Mouse (Mus musculus): ENCODE results near the gene Bri3. TPM values are rescaled to one million over a fixed set of nuclear protein-coding genes. Genes with fewer than 3 reads are reported as not detected.

The Bri3 gene
- polyA plus RNA-seq, 1 experiment from 2014 or later, result 123 TPM

GRCm38 (mm10) chr5:144394142-144394541 is 149.9 kb downstream of the Bri3 start:
- no peaks in the 10 kb centered on the region for H3K9me3 ChIP-seq (ENCODE audit: control insufficient read depth, low read length)
- DNase-seq (ENCODE audit: low spot score), result no peak
- H3K4me2 ChIP-seq (replicated peaks), result no peak overlapping the region
- H3K36me3 ChIP-seq (replicated peaks; ENCODE audit: control insufficient read depth, insufficient read depth), result no peaks in the 10 kb centered on the region
- 87% methylated on average over 2 of the region's 2 CpGs for WGBS
- no peak overlapping the region for H3K9ac ChIP-seq
- no peak for ATAC-seq (ENCODE audit: low FRiP score)
- no peak overlapping the region for H3K4me3 ChIP-seq (replicated peaks; ENCODE audit: low read length)
- no peak overlapping the region for H3K27ac ChIP-seq
- H3K4me1 ChIP-seq (replicated peaks; ENCODE audit: control insufficient read depth, insufficient read depth, low read length), result no peaks in the 10 kb centered on the region
- no peaks in the 10 kb centered on the region for H3K27me3 ChIP-seq (ENCODE audit: control insufficient read depth, insufficient read depth, low read length)

- Histone ChIP-seq H3K4me1 (replicated peaks; ENCODE audit: control insufficient read depth, insufficient read depth, low read length) (no peaks in the 10 kb centered on the region), H3K27me3 (ENCODE audit: control insufficient read depth, insufficient read depth, low read length) (no peaks in the 10 kb centered on the region), H3K36me3 (replicated peaks; ENCODE audit: control insufficient read depth, insufficient read depth) (no peaks in the 10 kb centered on the region), H3K9ac (no peak overlapping the region), H3K4me3 (replicated peaks; ENCODE audit: low read length) (no peak overlapping the region), H3K9me3 (ENCODE audit: control insufficient read depth, low read length) (no peaks in the 10 kb centered on the region), H3K27ac (no peak overlapping the region), H3K4me2 (replicated peaks) (no peak overlapping the region)
- WGBS, result 49% methylated on average over 6 of the region's 9 CpGs
- no peak for ATAC-seq (ENCODE audit: low FRiP score)
- DNase-seq (ENCODE audit: low spot score), result no peak
Observed at GRCm38 (mm10) chr5:144397566-144397965, 153.3 kb downstream of the Bri3 start.

- Histone ChIP-seq H3K27me3 (ENCODE audit: control insufficient read depth, insufficient read depth, low read length) (no peaks in the 10 kb centered on the region), H3K36me3 (replicated peaks; ENCODE audit: control insufficient read depth, insufficient read depth) (no peaks in the 10 kb centered on the region), H3K27ac (no peak overlapping the region), H3K9ac (no peak overlapping the region), H3K4me1 (replicated peaks; ENCODE audit: control insufficient read depth, insufficient read depth, low read length) (no peaks in the 10 kb centered on the region), H3K4me3 (replicated peaks; ENCODE audit: low read length) (no peak overlapping the region), H3K4me2 (replicated peaks) (no peak overlapping the region), H3K9me3 (ENCODE audit: control insufficient read depth, low read length) (no peaks in the 10 kb centered on the region)
- WGBS, result 23% methylated on average over 5 of the region's 5 CpGs
- ATAC-seq (ENCODE audit: low FRiP score), result no peak
- no peak for DNase-seq (ENCODE audit: low spot score)
Observed at GRCm38 (mm10) chr5:144400821-144401220, 156.6 kb downstream of the Bri3 start.

- Histone ChIP-seq H3K4me1 (replicated peaks; ENCODE audit: control insufficient read depth, insufficient read depth, low read length) (no peaks in the 10 kb centered on the region), H3K9me3 (ENCODE audit: control insufficient read depth, low read length) (no peaks in the 10 kb centered on the region), H3K36me3 (replicated peaks; ENCODE audit: control insufficient read depth, insufficient read depth) (no peaks in the 10 kb centered on the region), H3K27ac (no peak overlapping the region), H3K27me3 (ENCODE audit: control insufficient read depth, insufficient read depth, low read length) (no peaks in the 10 kb centered on the region), H3K4me3 (replicated peaks; ENCODE audit: low read length) (no peak overlapping the region), H3K4me2 (replicated peaks) (no peak overlapping the region), H3K9ac (no peak overlapping the region)
- DNase-seq (ENCODE audit: low spot score) (no peak), ATAC-seq (ENCODE audit: low FRiP score) (no peak)
- 88% methylated on average over 11 of the region's 11 CpGs for WGBS
Observed at GRCm38 (mm10) chr5:144406256-144406655, 162.0 kb downstream of the Bri3 start.

GRCm38 (mm10) chr5:144410666-144411065 is 166.4 kb downstream of the Bri3 start:
- Histone ChIP-seq H3K4me2 (replicated peaks) (no peak overlapping the region), H3K4me3 (replicated peaks; ENCODE audit: low read length) (no peak overlapping the region), H3K27me3 (ENCODE audit: control insufficient read depth, insufficient read depth, low read length) (no peaks in the 10 kb centered on the region), H3K27ac (no peak overlapping the region), H3K9ac (no peak overlapping the region), H3K36me3 (replicated peaks; ENCODE audit: control insufficient read depth, insufficient read depth) (no peaks in the 10 kb centered on the region), H3K9me3 (ENCODE audit: control insufficient read depth, low read length) (no peaks in the 10 kb centered on the region), H3K4me1 (replicated peaks; ENCODE audit: control insufficient read depth, insufficient read depth, low read length) (peaks cover 6% of the 10 kb centered on the region; the same call in 1 of the 2 replicates)
- DNase-seq (ENCODE audit: low spot score) (no peak), ATAC-seq (ENCODE audit: low FRiP score) (no peak)
- WGBS, result 94% methylated on average over 10 of the region's 10 CpGs

- 31% methylated on average over 5 of the region's 5 CpGs for WGBS
- H3K4me3 ChIP-seq (replicated peaks; ENCODE audit: low read length), result no peak overlapping the region
- ATAC-seq (ENCODE audit: low FRiP score) (no peak), DNase-seq (ENCODE audit: low spot score) (no peak)
- H3K27ac ChIP-seq, result no peak overlapping the region
- no peaks in the 10 kb centered on the region for H3K27me3 ChIP-seq (ENCODE audit: control insufficient read depth, insufficient read depth, low read length)
- H3K4me2 ChIP-seq (replicated peaks), result no peak overlapping the region
- no peaks in the 10 kb centered on the region for H3K36me3 ChIP-seq (replicated peaks; ENCODE audit: control insufficient read depth, insufficient read depth)
- H3K9me3 ChIP-seq (ENCODE audit: control insufficient read depth, low read length), result no peaks in the 10 kb centered on the region
- no peak overlapping the region for H3K9ac ChIP-seq
- peaks cover 6% of the 10 kb centered on the region; the same call in 1 of the 2 replicates for H3K4me1 ChIP-seq (replicated peaks; ENCODE audit: control insufficient read depth, insufficient read depth, low read length)
Observed at GRCm38 (mm10) chr5:144411702-144412101, 167.5 kb downstream of the Bri3 start.

- H3K27me3 ChIP-seq (ENCODE audit: control insufficient read depth, insufficient read depth, low read length), result no peaks in the 10 kb centered on the region
- WGBS, result 78% methylated on average over 4 of the region's 4 CpGs
- H3K36me3 ChIP-seq (replicated peaks; ENCODE audit: control insufficient read depth, insufficient read depth), result no peaks in the 10 kb centered on the region
- H3K9ac ChIP-seq, result no peak overlapping the region
- ATAC-seq (ENCODE audit: low FRiP score), result no peak
- H3K4me1 ChIP-seq (replicated peaks; ENCODE audit: control insufficient read depth, insufficient read depth, low read length), result peaks cover 6% of the 10 kb centered on the region; the same call in 1 of the 2 replicates
- DNase-seq (ENCODE audit: low spot score), result no peak
- no peak overlapping the region for H3K27ac ChIP-seq
- no peaks in the 10 kb centered on the region for H3K9me3 ChIP-seq (ENCODE audit: control insufficient read depth, low read length)
- H3K4me2 ChIP-seq (replicated peaks), result no peak overlapping the region
- no peak overlapping the region for H3K4me3 ChIP-seq (replicated peaks; ENCODE audit: low read length)
Observed at GRCm38 (mm10) chr5:144412781-144413180, 168.5 kb downstream of the Bri3 start.

GRCm38 (mm10) chr5:144418456-144418855 is 174.2 kb downstream of the Bri3 start:
- Histone ChIP-seq H3K27ac (no peak overlapping the region), H3K4me3 (replicated peaks; ENCODE audit: low read length) (no peak overlapping the region), H3K4me2 (replicated peaks) (no peak overlapping the region), H3K9me3 (ENCODE audit: control insufficient read depth, low read length) (no peaks in the 10 kb centered on the region), H3K36me3 (replicated peaks; ENCODE audit: control insufficient read depth, insufficient read depth) (no peaks in the 10 kb centered on the region), H3K27me3 (ENCODE audit: control insufficient read depth, insufficient read depth, low read length) (no peaks in the 10 kb centered on the region), H3K9ac (no peak overlapping the region), H3K4me1 (replicated peaks; ENCODE audit: control insufficient read depth, insufficient read depth, low read length) (no peaks in the 10 kb centered on the region)
- DNase-seq (ENCODE audit: low spot score) (no peak), ATAC-seq (ENCODE audit: low FRiP score) (no peak)
- 88% methylated on average over 12 of the region's 12 CpGs for WGBS

- WGBS, result 76% methylated on average over 8 of the region's 8 CpGs
- Histone ChIP-seq H3K9ac (no peak overlapping the region), H3K4me2 (replicated peaks) (no peak overlapping the region), H3K36me3 (replicated peaks; ENCODE audit: control insufficient read depth, insufficient read depth) (no peaks in the 10 kb centered on the region), H3K4me3 (replicated peaks; ENCODE audit: low read length) (no peak overlapping the region), H3K9me3 (ENCODE audit: control insufficient read depth, low read length) (no peaks in the 10 kb centered on the region), H3K27ac (no peak overlapping the region), H3K4me1 (replicated peaks; ENCODE audit: control insufficient read depth, insufficient read depth, low read length) (no peaks in the 10 kb centered on the region), H3K27me3 (ENCODE audit: control insufficient read depth, insufficient read depth, low read length) (no peaks in the 10 kb centered on the region)
- ATAC-seq (ENCODE audit: low FRiP score) (no peak), DNase-seq (ENCODE audit: low spot score) (no peak)
Observed at GRCm38 (mm10) chr5:144420001-144420400, 175.8 kb downstream of the Bri3 start.

GRCm38 (mm10) chr5:144426697-144427096 is 182.5 kb downstream of the Bri3 start:
- H3K4me3 ChIP-seq (replicated peaks; ENCODE audit: low read length), result no peak overlapping the region

More at GRCm38 (mm10) chr5:144426697-144427096, 182.5 kb downstream of the Bri3 start:
- ATAC-seq (ENCODE audit: low FRiP score), result no peak
- Histone ChIP-seq H3K4me1 (replicated peaks; ENCODE audit: control insufficient read depth, insufficient read depth, low read length) (no peaks in the 10 kb centered on the region), H3K9ac (no peak overlapping the region), H3K9me3 (ENCODE audit: control insufficient read depth, low read length) (no peaks in the 10 kb centered on the region), H3K36me3 (replicated peaks; ENCODE audit: control insufficient read depth, insufficient read depth) (no peaks in the 10 kb centered on the region), H3K4me2 (replicated peaks) (no peak overlapping the region), H3K27me3 (ENCODE audit: control insufficient read depth, insufficient read depth, low read length) (no peaks in the 10 kb centered on the region), H3K27ac (no peak overlapping the region)
- 88% methylated on average over 3 of the region's 3 CpGs for WGBS
- DNase-seq (ENCODE audit: low spot score), result no peak
